Mouse (Mus musculus): Measurements from ENCODE around the gene Rdh12.

DNA sequence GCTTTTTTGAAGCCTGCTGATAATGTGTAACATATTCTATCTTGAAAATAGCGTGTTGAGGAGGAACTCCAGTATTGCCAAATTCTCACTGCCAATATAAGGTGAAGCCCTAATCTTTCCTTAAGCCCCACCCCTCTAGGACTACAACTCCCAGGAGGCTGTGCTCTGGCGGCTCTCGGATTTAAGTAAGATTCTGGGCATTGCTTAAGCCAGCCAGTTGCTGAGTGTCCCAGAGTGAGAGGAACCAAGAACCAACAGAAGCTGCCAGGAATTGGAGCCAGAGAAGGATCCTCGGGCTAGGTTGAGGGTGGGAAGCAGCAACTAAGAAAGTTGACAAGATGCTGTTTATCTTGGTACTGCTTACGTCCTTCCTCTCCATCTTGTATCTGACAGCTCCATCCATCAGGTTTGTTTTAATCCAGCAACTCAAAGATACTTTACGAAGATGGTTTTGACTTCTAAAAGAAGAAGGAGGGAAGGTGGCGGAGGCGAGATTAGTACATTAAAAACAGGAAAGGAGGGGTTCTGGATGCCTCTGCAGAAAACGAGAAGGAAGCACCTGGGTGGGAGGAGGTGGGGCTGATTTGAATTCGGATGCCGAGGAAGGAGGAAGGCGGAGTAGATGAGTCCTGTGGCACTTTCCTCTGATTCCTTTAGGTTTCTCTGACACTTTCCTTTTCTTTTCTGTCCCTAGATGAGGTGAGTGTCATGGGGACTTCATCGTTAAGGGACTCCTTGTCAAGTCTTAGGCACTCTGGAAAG lies at the start of gene Rdh12:
- TF ChIP-seq GATA1 (IDR thresholded peaks at IDR 0.05; ENCODE audit: borderline replicate concordance, low read length), result no peak
- TF ChIP-seq FLI1 (IDR thresholded peaks at IDR 0.05; ENCODE audit: low read length), result no peak
